9 mouse cellular contexts compared by ENCODE assay signal in genomic region chr14:72532028-72532917, GRCm38 (mm10). TPM values are rescaled to one million over a fixed set of nuclear protein-coding genes. Genes with fewer than 3 reads are reported as not detected.
A peak's percentile ranks its signal among the peaks of the same experiment; 100 is the strongest.
DNase-seq lines count a peak whose midpoint lies in the region; ATAC-seq and TF ChIP-seq lines count a peak whose summit lies in the region.
"Had no signal": no experiment of that assay in that cellular context is flagged by ENCODE, and none has a peak within 500 bp of the region (broad histone marks: within the 10 kb centered on the region; RNA-seq: fewer than 3 reads in every experiment).

No protein-coding gene starts in this region.

- H3K9me3 ChIP-seq in hindbrain, postnatal 0 days (ENCODE audit: low read length) = no peaks in the 10 kb centered on the region
- no peaks in the 10 kb centered on the region for H3K9me3 ChIP-seq in liver, embryonic 13.5 days (replicated peaks)

- TF ChIP-seq CTCF in hindbrain, postnatal 0 days (IDR thresholded peaks at IDR 0.05; ENCODE audit: low read depth) = peak; percentile 46

- H3K9ac ChIP-seq in hindbrain, postnatal 0 days (replicated peaks; ENCODE audit: low read length) = peak overlapping the region; percentile 60
- H3K9ac ChIP-seq in liver, embryonic 13.5 days = no peak overlapping the region

- peak; percentile 95 for ATAC-seq in hindbrain, postnatal 0 days
- peak; percentile 43; the same call in 1 of the 2 replicates for ATAC-seq in liver, embryonic 13.5 days (ENCODE audit: low read depth)

- H3K4me2 ChIP-seq in hindbrain, postnatal 0 days (ENCODE audit: low read depth, low read length) = peak overlapping the region; percentile 76
- H3K4me2 ChIP-seq in liver, embryonic 13.5 days = peak overlapping the region; percentile 55

- peak overlapping the region; percentile 72; the same call in 1 of the 2 replicates for H3K27ac ChIP-seq in hindbrain, postnatal 0 days
- H3K27ac ChIP-seq in liver, embryonic 13.5 days = no peak overlapping the region

- no peaks in the 10 kb centered on the region for H3K27me3 ChIP-seq in hindbrain, postnatal 0 days (ENCODE audit: insufficient read depth, low read length)
- H3K27me3 ChIP-seq in liver, embryonic 13.5 days = peaks cover 44% of the 10 kb centered on the region

- no peaks in the 10 kb centered on the region for H3K36me3 ChIP-seq in hindbrain, postnatal 0 days (ENCODE audit: insufficient read depth, low read length)
- H3K36me3 ChIP-seq in liver, embryonic 13.5 days = no peaks in the 10 kb centered on the region

- DNase-seq in adrenal gland, postnatal 36 days = peak; percentile 27 to 38
- DNase-seq in adrenal gland, postnatal 4 days (ENCODE audit: low spot score in 2 of 2) = no peak
- DNase-seq in CD4-positive helper T cell, adult 2 months (ENCODE audit: low read depth, low spot score) = peak; percentile 14
- peak; percentile 60 for DNase-seq in embryo, embryonic 10.5 days (ENCODE audit: low spot score)
- peak; percentile 68 for DNase-seq in hindbrain, postnatal 0 days (ENCODE audit: low spot score)
- DNase-seq in liver, embryonic 13.5 days = no peak
- peak; percentile 21 for DNase-seq in right cerebral cortex, postnatal 14 days
- DNase-seq in frontal cortex, postnatal 25 days (ENCODE audit: low spot score in 2 of 2) = no peak

- peak overlapping the region; percentile 41 for H3K4me3 ChIP-seq in hindbrain, postnatal 0 days (ENCODE audit: low read length)
- H3K4me3 ChIP-seq in liver, embryonic 13.5 days (replicated peaks) = peak overlapping the region; percentile 38

- H3K4me1 ChIP-seq in hindbrain, postnatal 0 days (ENCODE audit: insufficient read depth, low read length) = 0 out of 2 replicates have a peak, but pooled peaks cover 10% of the 10 kb centered on the region
- peaks cover 9% of the 10 kb centered on the region for H3K4me1 ChIP-seq in liver, embryonic 13.5 days (replicated peaks)

- WGBS in hindbrain, postnatal 0 days = 2% methylated on average over 54 of the region's 54 CpGs
- WGBS in liver, embryonic 13.5 days (ENCODE audit: insufficient replicate concordance) = 4% methylated on average over 54 of the region's 54 CpGs

RNA-seq across cellular contexts. Expression of gene Gm9195, which starts 40.6 kb away (rescaled TPM):
- total RNA-seq in adrenal gland, postnatal 36 days (2021) = not detected
- not detected for total RNA-seq in adrenal gland, postnatal 4 days (2021)
- total RNA-seq in hindbrain, postnatal 0 days (2014; rRNA removed) = not detected in 2 replicates
- polyA plus RNA-seq in hindbrain, postnatal 0 days (2015; fragmentation: Nextera tagmentation; extraction: Ambion mirVana) = not detected in 2 replicates
- not detected in 2 replicates for polyA plus RNA-seq in liver, embryonic 13.5 days (2015; fragmentation: Nextera tagmentation; extraction: Ambion mirVana)
- total RNA-seq: left cerebral cortex, postnatal 10 days had no signal

Comparison
In these comparisons a context has a peak if more than half of its experiments do, and no peak if none do; other contexts are left out.
1. DNase-seq: peak in adrenal gland, postnatal 36 days (2 of 2), CD4-positive helper T cell, adult 2 months (single experiment), embryo, embryonic 10.5 days (single experiment), hindbrain, postnatal 0 days (single experiment) and right cerebral cortex, postnatal 14 days (single experiment); none in adrenal gland, postnatal 4 days (0 of 2), liver, embryonic 13.5 days (single experiment) and frontal cortex, postnatal 25 days (0 of 2).